Mouse (Mus musculus): ENCODE measurements at regions not wholly inside any gene's neighbourhood (a gene's known extent, or its start where the extent isn't known, plus 50 kb on each side); places are given as distances from the start of the nearest gene placed in this dataset.

DNA sequence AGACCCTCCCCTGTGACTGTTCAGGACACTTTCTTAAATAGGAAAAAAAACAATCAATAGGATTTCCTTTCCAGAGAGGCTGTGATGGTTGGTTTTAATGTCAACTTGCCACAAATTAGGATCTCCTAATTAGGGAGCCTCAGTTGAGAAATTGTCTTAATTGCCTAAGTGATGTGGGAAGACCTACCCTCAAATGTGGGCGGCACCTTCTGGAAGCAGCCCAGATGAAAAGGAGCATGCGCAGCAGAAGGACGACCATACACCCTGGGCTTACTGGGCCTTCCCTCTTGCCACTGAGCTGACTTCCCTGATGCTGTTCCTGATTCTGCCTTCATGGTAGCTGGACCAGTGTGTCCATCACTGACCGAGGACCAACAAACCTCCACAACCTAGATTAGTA is 203.7 kb upstream of the Jade1 start:
- no peak for ATAC-seq (ENCODE audit: insufficient number of reproducible peaks, low FRiP score, low TSS enrichment, low read depth)
- WGBS = 76% methylated on average over 4 of the region's 4 CpGs
- H3K4me3 ChIP-seq (replicated peaks) = no peak overlapping the region
- H3K27ac ChIP-seq (replicated peaks) = no peak overlapping the region
- no peak overlapping the region for H3K4me2 ChIP-seq (replicated peaks)
- H3K9ac ChIP-seq = no peak overlapping the region
- no peaks in the 10 kb centered on the region for H3K27me3 ChIP-seq
- H3K9me3 ChIP-seq (replicated peaks) = no peaks in the 10 kb centered on the region
- H3K36me3 ChIP-seq = no peaks in the 10 kb centered on the region
- H3K4me1 ChIP-seq = no peaks in the 10 kb centered on the region

DNA sequence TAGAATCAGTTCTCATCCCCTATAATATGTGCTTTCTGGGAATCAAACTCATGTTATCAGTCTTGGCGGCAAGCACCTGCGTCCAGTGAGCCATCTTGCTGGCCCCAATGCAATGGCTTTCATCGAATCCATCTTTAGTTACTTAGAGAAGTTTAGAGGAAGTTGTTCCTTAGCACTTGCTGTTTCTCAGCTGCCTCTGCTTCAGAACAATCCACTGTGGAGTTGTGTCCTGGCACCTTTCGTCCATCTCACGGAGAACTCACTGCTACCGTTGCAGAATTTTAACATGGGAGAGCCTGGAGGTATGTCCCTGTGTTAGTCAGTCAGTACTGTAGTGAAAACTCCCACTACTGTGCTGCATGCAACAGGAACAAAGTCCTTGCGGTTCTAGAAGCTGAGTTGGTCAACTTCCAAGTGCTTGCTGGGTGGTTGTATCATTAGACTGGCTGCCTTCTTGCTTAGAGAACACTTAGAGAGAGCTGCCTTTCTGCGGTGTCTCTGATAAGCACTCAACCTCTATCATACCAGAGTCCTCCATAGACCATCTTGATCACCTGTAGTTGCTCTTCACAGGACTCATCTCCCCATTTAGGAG is 204.3 kb upstream of the Jade1 start:
- no peak for ATAC-seq (ENCODE audit: insufficient number of reproducible peaks, low FRiP score, low TSS enrichment, low read depth)
- Histone ChIP-seq H3K27me3 (no peaks in the 10 kb centered on the region), H3K4me3 (replicated peaks) (no peak overlapping the region), H3K27ac (replicated peaks) (no peak overlapping the region), H3K9me3 (replicated peaks) (no peaks in the 10 kb centered on the region), H3K9ac (no peak overlapping the region), H3K4me1 (no peaks in the 10 kb centered on the region), H3K4me2 (replicated peaks) (no peak overlapping the region), H3K36me3 (no peaks in the 10 kb centered on the region)
- WGBS = 93% methylated on average over 8 of the region's 8 CpGs

DNA sequence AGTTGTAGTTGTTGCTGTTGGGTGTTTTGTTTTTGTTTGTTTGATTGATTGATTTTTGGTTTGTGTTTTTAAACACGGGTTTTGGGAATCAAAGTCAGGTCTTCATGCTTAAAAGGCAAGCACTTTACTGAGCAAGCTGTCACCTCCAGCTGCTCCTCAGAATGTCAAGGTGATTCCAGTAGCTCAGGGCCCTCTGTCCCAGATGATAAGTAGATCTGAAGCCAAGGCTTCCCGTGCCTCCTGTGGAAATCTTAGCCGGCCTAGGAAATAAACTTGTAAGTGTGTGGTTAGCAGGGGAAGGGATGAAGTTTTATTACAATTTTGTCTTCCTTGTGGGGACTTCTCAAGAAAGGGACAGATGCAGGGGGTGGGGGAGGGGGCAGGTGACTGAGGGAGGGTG is 205.2 kb upstream of the Jade1 start:
- no peaks in the 10 kb centered on the region for H3K9me3 ChIP-seq (replicated peaks)
- ATAC-seq (ENCODE audit: insufficient number of reproducible peaks, low FRiP score, low TSS enrichment, low read depth) = no peak

DNA sequence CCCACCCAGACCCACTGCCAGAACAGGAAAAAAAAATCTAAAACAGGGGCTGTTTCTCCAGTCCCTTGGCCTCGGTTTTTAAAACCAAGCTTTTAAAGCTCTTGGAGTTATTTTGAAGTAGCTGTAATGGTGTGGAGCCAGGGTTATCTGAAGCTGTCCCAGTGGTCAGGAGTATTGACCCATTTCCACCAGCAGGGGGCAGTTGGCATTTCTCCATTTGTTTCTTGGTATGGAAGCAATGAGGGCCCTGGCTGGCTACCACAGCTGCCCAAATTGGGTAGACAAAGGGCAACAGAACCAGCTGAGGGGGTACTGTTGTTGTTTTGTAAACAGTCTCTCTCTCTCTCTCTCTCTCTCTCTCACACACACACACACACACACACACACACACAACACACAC is 206.7 kb upstream of the Jade1 start:
- Histone ChIP-seq H3K36me3 (no peaks in the 10 kb centered on the region), H3K4me2 (replicated peaks) (no peak overlapping the region), H3K27me3 (no peaks in the 10 kb centered on the region), H3K9ac (no peak overlapping the region), H3K4me3 (replicated peaks) (no peak overlapping the region), H3K27ac (replicated peaks) (no peak overlapping the region), H3K9me3 (replicated peaks) (no peaks in the 10 kb centered on the region), H3K4me1 (no peaks in the 10 kb centered on the region)
- no peak for ATAC-seq (ENCODE audit: insufficient number of reproducible peaks, low FRiP score, low TSS enrichment, low read depth)
- WGBS = 70% methylated on average over 1 of the region's 1 CpGs

More for the DNA sequence above, 205.2 kb upstream of the Jade1 start:
- Histone ChIP-seq H3K27me3 (no peaks in the 10 kb centered on the region), H3K4me1 (no peaks in the 10 kb centered on the region), H3K4me2 (replicated peaks) (no peak overlapping the region), H3K9ac (no peak overlapping the region), H3K27ac (replicated peaks) (no peak overlapping the region), H3K36me3 (no peaks in the 10 kb centered on the region), H3K4me3 (replicated peaks) (no peak overlapping the region)
- 66% methylated on average over 3 of the region's 3 CpGs for WGBS

DNA sequence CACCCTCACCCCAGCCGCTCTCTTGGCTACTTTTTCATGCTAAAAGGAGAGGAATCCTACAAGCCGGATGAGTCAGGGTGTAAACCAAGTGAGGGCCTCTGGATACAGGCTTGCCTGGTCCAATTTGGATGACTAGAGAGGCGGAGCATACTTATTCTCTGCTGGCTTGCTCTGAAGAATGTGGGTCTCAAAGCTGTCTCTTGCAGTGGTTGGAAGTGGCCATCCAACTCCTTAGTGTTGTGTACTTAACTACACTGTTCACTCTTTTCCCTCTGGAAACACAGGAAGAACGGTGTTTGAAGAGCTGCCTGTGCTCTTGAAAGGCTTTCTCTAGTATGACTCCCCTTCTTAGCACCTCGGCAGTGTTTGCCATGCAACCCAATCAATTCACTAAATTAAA is 208.7 kb upstream of the Jade1 start:
- WGBS = 62% methylated on average over 5 of the region's 5 CpGs

DNA sequence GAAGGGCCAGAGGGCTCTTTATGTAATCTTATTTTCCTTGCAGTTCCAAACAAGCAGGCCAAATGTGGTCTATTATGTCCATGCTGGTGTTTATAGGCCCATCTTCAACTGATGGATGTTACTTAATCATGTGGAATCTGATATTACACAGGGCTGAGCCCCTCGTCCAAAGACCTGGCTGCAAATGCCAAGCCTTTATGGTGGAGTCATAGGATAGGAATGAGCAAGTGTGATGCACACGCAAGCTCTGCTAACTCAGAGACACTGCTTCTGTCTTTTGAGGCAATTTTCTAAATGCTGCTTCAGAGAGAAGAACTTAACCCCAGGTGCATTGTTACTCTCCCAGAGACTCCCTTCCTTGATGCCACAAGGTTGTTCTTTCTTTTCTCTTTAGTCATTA is 212.1 kb upstream of the Jade1 start:
- Histone ChIP-seq H3K4me1 (no peaks in the 10 kb centered on the region), H3K27me3 (no peaks in the 10 kb centered on the region), H3K9ac (no peak overlapping the region), H3K36me3 (no peaks in the 10 kb centered on the region), H3K4me2 (replicated peaks) (no peak overlapping the region), H3K9me3 (replicated peaks) (no peaks in the 10 kb centered on the region), H3K27ac (replicated peaks) (no peak overlapping the region), H3K4me3 (replicated peaks) (no peak overlapping the region)
- 73% methylated on average over 2 of the region's 2 CpGs for WGBS
- no peak for ATAC-seq (ENCODE audit: insufficient number of reproducible peaks, low FRiP score, low TSS enrichment, low read depth)

More for the DNA sequence above, 208.7 kb upstream of the Jade1 start:
- no peaks in the 10 kb centered on the region for H3K27me3 ChIP-seq
- H3K9me3 ChIP-seq (replicated peaks) = no peaks in the 10 kb centered on the region
- no peak overlapping the region for H3K9ac ChIP-seq
- no peaks in the 10 kb centered on the region for H3K36me3 ChIP-seq
- no peak overlapping the region for H3K4me3 ChIP-seq (replicated peaks)
- no peak overlapping the region for H3K27ac ChIP-seq (replicated peaks)
- no peak for ATAC-seq (ENCODE audit: insufficient number of reproducible peaks, low FRiP score, low TSS enrichment, low read depth)
- no peaks in the 10 kb centered on the region for H3K4me1 ChIP-seq
- H3K4me2 ChIP-seq (replicated peaks) = no peak overlapping the region

DNA sequence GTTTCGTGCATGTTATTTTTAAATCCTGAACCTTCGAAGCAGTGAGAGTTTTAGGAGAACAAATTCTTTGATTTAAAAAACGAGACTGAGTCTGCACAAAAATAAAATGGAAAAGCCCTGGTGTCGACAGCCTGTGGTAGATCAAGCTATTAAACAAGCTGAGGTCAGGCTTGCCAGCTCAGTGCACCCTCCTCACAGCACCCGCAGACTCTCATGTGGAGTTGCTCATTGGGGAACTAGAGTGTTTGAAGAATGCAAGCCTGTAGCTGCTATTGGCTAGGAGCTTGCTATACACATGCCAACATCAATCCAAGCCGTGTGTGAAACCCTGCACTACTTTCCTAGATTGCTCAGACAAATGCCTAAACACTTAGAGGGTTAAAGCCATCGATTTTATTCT is 223.1 kb upstream of the Jade1 start:
- no peak for ATAC-seq (ENCODE audit: insufficient number of reproducible peaks, low FRiP score, low TSS enrichment, low read depth)
- Histone ChIP-seq H3K27ac (replicated peaks) (no peak overlapping the region), H3K9me3 (replicated peaks) (no peaks in the 10 kb centered on the region), H3K4me2 (replicated peaks) (no peak overlapping the region), H3K4me1 (peaks cover 7% of the 10 kb centered on the region; the same call in 1 of the 2 replicates), H3K27me3 (no peaks in the 10 kb centered on the region), H3K9ac (no peak overlapping the region), H3K36me3 (no peaks in the 10 kb centered on the region), H3K4me3 (replicated peaks) (no peak overlapping the region)
- WGBS = 31% methylated on average over 7 of the region's 7 CpGs

DNA sequence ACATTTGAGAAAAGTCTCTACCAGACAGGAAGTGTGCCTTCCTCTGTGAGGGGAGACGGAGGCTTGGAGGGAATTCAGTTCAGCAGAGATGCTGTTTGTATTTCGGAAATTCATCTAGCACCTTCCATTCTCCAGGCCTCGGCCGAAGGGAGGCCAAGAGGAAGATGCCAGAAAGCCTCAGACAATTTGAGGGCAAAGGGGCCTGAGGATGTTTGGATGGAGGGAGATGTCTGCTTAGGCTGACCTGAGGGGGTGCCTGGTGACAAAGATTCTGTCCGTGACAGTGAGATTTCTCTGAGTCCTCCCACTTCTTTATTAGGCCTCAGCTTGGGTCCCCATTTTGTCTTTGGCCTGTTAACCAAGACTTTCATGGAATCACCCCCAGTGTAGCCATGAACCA is 225.2 kb upstream of the Jade1 start:
- H3K4me1 ChIP-seq = peaks cover 11% of the 10 kb centered on the region; the same call in 1 of the 2 replicates
- no peaks in the 10 kb centered on the region for H3K36me3 ChIP-seq
- no peaks in the 10 kb centered on the region for H3K9me3 ChIP-seq (replicated peaks)
- H3K27me3 ChIP-seq = no peaks in the 10 kb centered on the region
- H3K4me2 ChIP-seq (replicated peaks) = no peak overlapping the region
- 82% methylated on average over 5 of the region's 5 CpGs for WGBS
- no peak overlapping the region for H3K27ac ChIP-seq (replicated peaks)
- no peak overlapping the region for H3K4me3 ChIP-seq (replicated peaks)
- no peak for ATAC-seq (ENCODE audit: insufficient number of reproducible peaks, low FRiP score, low TSS enrichment, low read depth)
- H3K9ac ChIP-seq = no peak overlapping the region

DNA sequence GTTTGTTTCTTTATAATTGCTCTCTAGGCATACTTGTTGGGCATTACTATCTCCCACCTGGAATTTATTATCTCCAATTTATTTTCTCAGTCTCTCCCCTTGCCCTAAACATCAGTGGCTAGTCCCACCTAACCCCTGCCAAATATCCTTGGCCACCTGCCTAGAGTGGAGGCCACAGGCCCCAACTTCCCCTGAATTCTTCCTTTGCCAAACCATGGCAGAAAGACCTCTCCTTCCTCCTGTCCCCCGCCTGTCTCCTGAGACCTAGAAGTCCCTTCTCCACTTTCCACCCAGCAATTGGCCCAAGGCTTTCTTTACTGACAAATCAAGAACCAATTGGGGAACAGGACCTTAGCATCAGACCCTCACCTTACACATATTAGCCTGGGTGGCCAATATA is 226.7 kb upstream of the Jade1 start:
- Histone ChIP-seq H3K9ac (no peak overlapping the region), H3K4me3 (replicated peaks) (no peak overlapping the region), H3K4me2 (replicated peaks) (no peak overlapping the region), H3K27me3 (no peaks in the 10 kb centered on the region), H3K27ac (replicated peaks) (no peak overlapping the region), H3K36me3 (no peaks in the 10 kb centered on the region), H3K9me3 (replicated peaks) (no peaks in the 10 kb centered on the region), H3K4me1 (peaks cover 11% of the 10 kb centered on the region; the same call in 1 of the 2 replicates)
- no peak for ATAC-seq (ENCODE audit: insufficient number of reproducible peaks, low FRiP score, low TSS enrichment, low read depth)
- 67% methylated on average over 1 of the region's 1 CpGs for WGBS

DNA sequence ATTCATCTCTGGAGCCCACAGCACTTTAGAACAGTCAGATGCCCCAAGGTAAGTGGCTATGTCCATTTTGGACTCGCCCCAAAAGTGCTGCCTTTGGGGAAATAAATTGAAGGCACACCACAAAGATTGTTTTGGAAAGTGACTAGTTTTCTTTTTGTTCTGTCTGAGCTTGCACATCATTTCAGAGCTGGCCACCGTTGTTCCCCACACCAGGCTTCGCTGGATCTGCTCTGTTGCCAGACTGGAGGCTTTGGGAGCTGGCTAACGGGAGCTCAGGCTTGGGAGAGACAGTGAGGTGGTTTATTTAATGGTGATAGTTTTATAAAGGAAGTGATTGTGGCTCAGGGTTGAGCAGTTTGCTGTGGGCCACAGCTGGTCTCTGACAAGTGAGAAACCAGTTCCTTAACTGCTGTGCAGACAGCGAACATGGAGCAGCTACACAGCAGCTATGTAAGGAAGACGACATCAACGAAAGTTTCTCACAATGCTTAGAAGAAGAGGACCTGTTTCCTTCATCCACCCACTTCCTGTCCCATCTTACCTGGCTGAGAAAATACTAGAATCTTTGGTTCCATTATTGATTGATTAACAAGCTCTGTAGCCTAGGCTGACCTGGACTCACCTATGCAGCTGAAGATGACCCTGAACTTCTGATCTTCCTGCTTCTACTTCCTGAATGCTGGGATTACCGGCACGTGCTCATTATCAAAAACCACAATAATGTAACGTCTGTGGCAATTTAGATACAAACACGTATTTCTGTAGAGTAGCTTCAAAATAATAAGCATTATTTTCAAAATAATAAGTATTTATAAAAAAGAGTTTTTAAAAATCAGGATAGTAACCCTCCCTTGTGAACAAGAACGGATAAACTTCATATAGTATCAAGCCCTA is 229.1 kb upstream of the Jade1 start:
- H3K4me1 ChIP-seq = peaks cover 8% of the 10 kb centered on the region; the same call in 1 of the 2 replicates
- no peak overlapping the region for H3K4me3 ChIP-seq (replicated peaks)
- WGBS = 71% methylated on average over 12 of the region's 12 CpGs
- H3K9me3 ChIP-seq (replicated peaks) = 0 out of 2 replicates have a peak, but pooled peaks cover 5% of the 10 kb centered on the region
- no peak overlapping the region for H3K4me2 ChIP-seq (replicated peaks)
- no peak overlapping the region for H3K9ac ChIP-seq
- no peak overlapping the region for H3K27ac ChIP-seq (replicated peaks)
- ATAC-seq (ENCODE audit: insufficient number of reproducible peaks, low FRiP score, low TSS enrichment, low read depth) = no peak
- H3K36me3 ChIP-seq = no peaks in the 10 kb centered on the region
- no peaks in the 10 kb centered on the region for H3K27me3 ChIP-seq

DNA sequence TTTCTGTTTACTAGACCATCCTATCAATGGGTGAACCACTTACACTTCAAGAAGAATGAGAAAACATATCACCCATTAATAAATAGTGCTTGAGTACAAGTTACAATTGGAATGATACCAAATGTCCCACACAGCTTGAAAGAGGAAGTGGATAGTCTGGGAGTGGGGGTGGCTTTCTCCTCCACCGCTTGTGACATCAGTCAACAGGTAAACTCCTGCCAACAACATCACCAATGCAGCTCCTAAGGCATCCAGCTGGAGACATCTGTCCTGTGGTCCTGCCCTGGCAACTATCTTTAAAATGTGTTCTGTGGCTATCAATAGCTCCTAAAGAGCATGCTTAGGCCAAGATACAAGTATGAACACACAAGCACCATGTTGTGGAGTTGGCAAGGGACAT is 233.7 kb upstream of the Jade1 start:
- WGBS = 75% methylated on average over 1 of the region's 1 CpGs
- Histone ChIP-seq H3K9ac (no peak overlapping the region), H3K4me1 (peaks cover 21% of the 10 kb centered on the region), H3K27me3 (no peaks in the 10 kb centered on the region), H3K36me3 (no peaks in the 10 kb centered on the region), H3K27ac (replicated peaks) (no peak overlapping the region), H3K4me2 (replicated peaks) (no peak overlapping the region), H3K4me3 (replicated peaks) (no peak overlapping the region), H3K9me3 (replicated peaks) (0 out of 2 replicates have a peak, but pooled peaks cover 5% of the 10 kb centered on the region)
- no peak for ATAC-seq (ENCODE audit: insufficient number of reproducible peaks, low FRiP score, low TSS enrichment, low read depth)
